Mouse (Mus musculus): Measurements from ENCODE around the gene 2300002M23Rik.

GRCm38 (mm10) chr17:35550143-35550494, 17.1 kb upstream of the 2300002M23Rik start:
- peak; percentile 45 for TF ChIP-seq CTCF (IDR thresholded peaks at IDR 0.05)
- TF ChIP-seq EP300 (IDR thresholded peaks at IDR 0.05; ENCODE audit: insufficient read depth, low read depth, low read length), result no peak
- no peak for TF ChIP-seq POLR2A (IDR thresholded peaks at IDR 0.05; ENCODE audit: insufficient read depth, low read depth, low read length)
